Mouse (Mus musculus) WW6 (cell line): ENCODE measurements around the gene Ccin.

ENCODE experiments used
- DNase-seq: peaks from one replicate; pipeline ENCODE4 v3.0.0-alpha.2; 2013; ENCODE audit warnings: low read depth, low spot score

Gene Ccin

DNA sequence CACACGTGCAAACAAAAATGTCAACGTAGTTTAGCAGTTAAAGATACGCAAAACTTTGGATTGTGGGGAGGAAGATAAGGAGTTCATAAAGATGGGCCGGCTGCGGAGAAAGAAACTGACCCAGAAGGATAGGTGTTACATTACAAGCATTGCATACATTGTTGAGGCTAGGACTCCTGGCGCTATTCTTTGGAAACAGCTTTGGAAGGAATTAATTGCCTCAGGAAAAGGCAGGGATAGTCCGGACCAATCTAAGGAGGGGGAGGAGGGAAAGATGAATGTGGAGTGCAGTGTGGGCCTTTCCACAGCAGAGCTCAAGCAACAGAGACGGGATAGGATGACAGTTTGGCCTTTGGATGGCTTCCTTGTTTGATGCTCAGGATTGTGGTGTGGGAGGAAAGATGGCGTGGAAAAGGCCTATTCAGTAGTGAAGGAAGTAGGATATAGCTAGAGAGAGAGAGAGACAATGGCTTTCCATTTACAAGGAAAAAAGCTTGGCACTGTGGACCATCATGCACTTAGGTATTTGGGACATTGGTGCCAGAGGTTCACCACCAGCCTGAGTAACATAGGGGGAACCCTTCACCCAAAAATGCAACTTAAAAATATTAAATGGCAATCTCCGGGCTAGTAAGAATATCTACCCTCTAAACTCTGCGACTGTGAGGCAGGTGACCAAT lies 30.2 kb downstream of the Ccin start:
- no peak for DNase-seq

GRCm38 (mm10) chr4:44016071-44016470 lies 32.8 kb downstream of the Ccin start:
- no peak for DNase-seq

DNA sequence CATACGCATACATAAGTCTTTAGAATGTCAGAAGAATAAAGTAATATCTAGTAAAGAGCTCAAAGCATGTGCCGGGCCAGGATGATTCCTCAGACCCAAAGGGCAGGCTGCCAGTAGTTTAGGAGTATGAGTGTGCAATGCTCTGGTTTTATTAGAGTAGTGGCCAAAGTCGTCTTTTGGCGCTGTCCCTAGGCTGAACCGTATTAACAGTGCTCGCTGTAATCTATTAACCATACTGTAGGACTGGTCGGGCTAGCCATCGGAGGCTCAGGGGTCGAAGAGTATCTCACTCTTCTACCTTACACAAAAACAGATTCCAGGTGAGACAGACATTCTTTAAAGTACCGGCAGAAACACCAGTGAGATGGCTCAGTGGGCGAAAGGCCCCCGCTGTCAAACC lies 33.5 kb downstream of the Ccin start:
- no peak for DNase-seq

DNA sequence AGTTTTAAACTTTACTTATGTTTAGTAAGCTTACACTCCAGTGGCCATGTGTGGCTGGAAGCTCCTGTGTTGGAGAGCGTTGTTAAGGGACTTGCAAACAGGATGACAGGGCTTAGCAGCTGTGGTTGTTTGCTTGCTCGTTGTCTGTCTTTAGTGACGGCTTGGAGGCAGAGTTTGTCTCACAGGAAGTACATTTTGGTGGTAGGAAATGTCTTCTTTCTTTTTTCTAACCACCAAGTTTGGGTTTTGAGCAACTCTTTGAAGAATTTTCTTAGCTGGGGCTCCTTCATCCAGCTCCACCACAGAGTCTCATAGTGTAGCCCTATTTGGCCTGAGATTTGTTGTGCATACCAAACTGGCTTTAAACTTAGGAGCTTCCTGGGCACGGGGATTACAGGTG lies 39.0 kb downstream of the Ccin start:
- DNase-seq: no peak

GRCm38 (mm10) chr4:44022766-44023165 lies 39.5 kb downstream of the Ccin start:
- no peak for DNase-seq

DNA sequence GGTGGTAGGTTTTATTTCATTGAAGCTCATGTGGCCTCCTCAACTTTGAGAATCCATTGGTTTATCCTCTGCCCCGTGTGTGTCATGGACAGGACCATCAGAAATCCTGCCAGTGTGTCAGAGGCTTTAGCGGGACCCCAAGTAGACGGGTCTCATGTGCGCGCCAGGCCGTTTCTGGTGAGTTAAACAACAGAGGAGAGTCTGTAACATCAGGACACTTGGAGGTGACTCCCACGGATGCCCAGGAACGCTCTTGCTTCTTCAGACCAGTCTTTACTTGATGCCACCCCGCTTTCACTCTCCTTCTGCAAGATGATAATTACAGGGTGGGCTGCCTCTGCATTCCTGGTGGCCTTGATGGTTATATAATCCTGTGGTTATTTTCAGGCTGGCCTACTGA lies 40.4 kb downstream of the Ccin start:
- DNase-seq: no peak

- DNase-seq: no peak
Observed at GRCm38 (mm10) chr4:44024241-44024640, 41.0 kb downstream of the Ccin start.

DNA sequence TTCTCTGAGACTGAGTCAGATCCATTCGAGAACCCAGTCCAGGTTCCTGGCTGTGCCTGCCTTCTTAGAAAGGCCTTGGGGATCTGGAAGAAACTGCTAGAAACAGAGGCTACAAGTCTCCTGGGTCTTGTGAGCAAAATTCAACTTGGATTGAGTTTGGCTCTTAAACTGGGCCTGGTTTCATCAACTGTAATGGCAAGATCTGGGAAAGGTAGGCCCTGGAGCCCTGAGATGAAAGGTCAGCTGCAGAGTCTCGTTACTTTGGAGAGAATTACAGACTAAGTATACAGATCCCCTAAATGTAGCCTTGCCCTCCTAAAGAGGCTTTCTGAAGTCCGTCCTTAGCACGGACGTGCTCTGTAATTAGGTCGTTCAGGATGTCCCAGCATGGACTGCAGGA lies 42.3 kb downstream of the Ccin start:
- no peak for DNase-seq

- DNase-seq: no peak
Observed at GRCm38 (mm10) chr4:44028303-44029135, 45.2 kb downstream of the Ccin start.

GRCm38 (mm10) chr4:44029661-44030066 lies 46.4 kb downstream of the Ccin start:
- no peak for DNase-seq

GRCm38 (mm10) chr4:44031521-44031920 lies 48.2 kb downstream of the Ccin start:
- no peak for DNase-seq
